24 mouse cellular contexts compared by ENCODE assay signal in genomic region chr11:55113861-55114250, GRCm38 (mm10). TPM values are rescaled to one million over a fixed set of nuclear protein-coding genes. Genes with fewer than 3 reads are reported as not detected.
DNase-seq lines count a peak whose midpoint lies in the region; ATAC-seq and TF ChIP-seq lines count a peak whose summit lies in the region.
"Not testable (repeated sequence)": the region's sequence is repeated elsewhere in the genome, so short reads cannot be mapped to it uniquely, and the experiment has no call there.
"Had no signal": no experiment of that assay in that cellular context is flagged by ENCODE, and none has a peak within 500 bp of the region (broad histone marks: within the 10 kb centered on the region; RNA-seq: fewer than 3 reads in every experiment).

No protein-coding gene starts in this region.

- H3K4me1 ChIP-seq in E14TG2a.4 (replicated peaks; ENCODE audit: low read depth, low read length): peaks cover 44% of the 10 kb centered on the region
- peaks cover 12% of the 10 kb centered on the region for H3K4me1 ChIP-seq in embryonic facial prominence, embryonic 10.5 days
- peaks cover 16% of the 10 kb centered on the region for H3K4me1 ChIP-seq in heart, embryonic 15.5 days (replicated peaks)
- H3K4me1 ChIP-seq in liver, adult 2 months (ENCODE audit: control insufficient read depth, insufficient read depth, low read length); liver, embryonic 16.5 days (ENCODE audit: control insufficient read depth, low read depth, low read length): not testable (repeated sequence)
- H3K4me1 ChIP-seq in megakaryocyte, embryonic 14.5 days: peaks cover 14% of the 10 kb centered on the region

- peaks cover 17% of the 10 kb centered on the region for H3K36me3 ChIP-seq in E14TG2a.4 (ENCODE audit: insufficient read depth, low read length)
- H3K36me3 ChIP-seq in embryonic facial prominence, embryonic 10.5 days (replicated peaks); heart, embryonic 15.5 days; liver, adult 2 months (ENCODE audit: control insufficient read depth, insufficient read depth, low read length); liver, embryonic 16.5 days (ENCODE audit: control insufficient read depth, insufficient read depth); megakaryocyte, embryonic 14.5 days (replicated peaks; ENCODE audit: low read length): not testable (repeated sequence)

- 42% methylated on average over 4 of the region's 4 CpGs for WGBS in embryonic facial prominence, embryonic 10.5 days
- 32% methylated on average over 4 of the region's 4 CpGs for WGBS in heart, embryonic 15.5 days
- WGBS in liver, adult 2 months: 60% methylated on average over 4 of the region's 4 CpGs
- 17% methylated on average over 4 of the region's 4 CpGs for WGBS in liver, embryonic 16.5 days (ENCODE audit: insufficient replicate concordance)

- TF ChIP-seq POLR2A in liver, adult 2 months (IDR thresholded peaks at IDR 0.05; ENCODE audit: extremely low read depth, insufficient read depth, low read length): not testable (repeated sequence)

- not testable (repeated sequence) for H3K27ac ChIP-seq in embryonic facial prominence, embryonic 10.5 days (replicated peaks)
- peak overlapping the region; percentile 73 for H3K27ac ChIP-seq in heart, embryonic 15.5 days
- 0 out of 2 replicates have a peak overlapping the region, but pooled peaks have one; percentile 19 for H3K27ac ChIP-seq in liver, adult 2 months (replicated peaks; ENCODE audit: insufficient read depth, low read depth, low read length)
- H3K27ac ChIP-seq in liver, embryonic 16.5 days (ENCODE audit: low read length): peak overlapping the region; percentile 62

- not testable (repeated sequence) for H3K79me2 ChIP-seq in liver, adult 2 months (ENCODE audit: control insufficient read depth, insufficient read depth, low read length)

- H3K9ac ChIP-seq in heart, embryonic 15.5 days; liver, adult 2 months (ENCODE audit: low read depth, low read length); liver, embryonic 16.5 days (ENCODE audit: low read depth, low read length): not testable (repeated sequence)

- ATAC-seq in heart, embryonic 15.5 days (replicated peaks; ENCODE audit: insufficient number of reproducible peaks, insufficient read depth, low FRiP score, low read depth): peak; percentile 38; the same call in 1 of the 2 replicates
- peak; percentile 30; the same call in 1 of the 2 replicates for ATAC-seq in liver, embryonic 16.5 days (ENCODE audit: low read depth)

- not testable (repeated sequence) for TF ChIP-seq CTCF in E14TG2a.4 (conservative IDR thresholded peaks at IDR 0.05; ENCODE audit: low read length); liver, adult 2 months (IDR thresholded peaks at IDR 0.05; ENCODE audit: low read depth, low read length)

- peak; percentile 69 for DNase-seq in ZHBTc4 (ENCODE audit: low read depth, low spot score)
- DNase-seq in embryonic facial prominence, embryonic 10.5 days (ENCODE audit: low spot score): peak; percentile 23
- not testable (repeated sequence) for DNase-seq in liver, adult 2 months (ENCODE audit: extremely low read depth, low read depth, low spot score)

- H3K4me3 ChIP-seq in E14TG2a.4 (replicated peaks; ENCODE audit: low read length): peak overlapping the region; percentile 69
- H3K4me3 ChIP-seq in embryonic facial prominence, embryonic 10.5 days; heart, embryonic 15.5 days; liver, adult 2 months (ENCODE audit: insufficient read depth, low read depth, low read length); liver, embryonic 16.5 days (ENCODE audit: low read depth, low read length): not testable (repeated sequence)
- H3K4me3 ChIP-seq in megakaryocyte, embryonic 14.5 days (replicated peaks): peak overlapping the region; percentile 26

- not testable (repeated sequence) for H3K27me3 ChIP-seq in E14TG2a.4 (ENCODE audit: insufficient read depth, low read length); embryonic facial prominence, embryonic 10.5 days (replicated peaks; ENCODE audit: low read depth, poor library complexity, severe bottlenecking); heart, embryonic 15.5 days; liver, adult 2 months (ENCODE audit: control insufficient read depth, insufficient read depth, low read length); liver, embryonic 16.5 days (ENCODE audit: control insufficient read depth, insufficient read depth, low read depth, low read length); megakaryocyte, embryonic 14.5 days (replicated peaks)

- not testable (repeated sequence) for H3K9me3 ChIP-seq in E14TG2a.4 (ENCODE audit: low read length); embryonic facial prominence, embryonic 10.5 days; heart, embryonic 15.5 days (replicated peaks); liver, embryonic 16.5 days (replicated peaks; ENCODE audit: control insufficient read depth, low read length); megakaryocyte, embryonic 14.5 days

- H3K4me2 ChIP-seq in heart, embryonic 15.5 days; liver, embryonic 16.5 days (ENCODE audit: low read depth, low read length): not testable (repeated sequence)

RNA-seq across cellular contexts. Expression of gene Gm2a, which starts 15.9 kb away (rescaled TPM):
- 7.2 and 7.3 TPM in 2 replicates for polyA plus RNA-seq in embryonic facial prominence, embryonic 10.5 days (2016; fragmentation: Nextera tagmentation; extraction: Ambion mirVana)
- polyA plus RNA-seq in heart, embryonic 15.5 days (2015; fragmentation: Nextera tagmentation; extraction: Ambion mirVana): 33.6 and 40.7 TPM in 2 replicates
- total RNA-seq in liver, adult 2 months (2014; rRNA removed): 41.1 and 61.8 TPM in 2 replicates
- polyA plus RNA-seq in liver, adult 2 months (2012; rRNA removed): 64.6 and 73.6 TPM in 2 replicates
- 27.4 and 32.6 TPM in 2 replicates for polyA plus RNA-seq in liver, embryonic 16.5 days (2015; fragmentation: Nextera tagmentation; extraction: Ambion mirVana)
- 3.3 and 7.5 TPM in 2 replicates for polyA plus RNA-seq in megakaryocyte, embryonic 14.5 days (2012; ENCODE audit: insufficient read depth, low replicate concordance)

RNA-seq across cellular contexts. Expression of gene Ccdc69, which starts 35.9 kb away (rescaled TPM):
- 0.47 and 0.49 TPM in 2 replicates for polyA plus RNA-seq in embryonic facial prominence, embryonic 10.5 days (2016; fragmentation: Nextera tagmentation; extraction: Ambion mirVana)
- 17.6 and 21.4 TPM in 2 replicates for polyA plus RNA-seq in heart, embryonic 15.5 days (2015; fragmentation: Nextera tagmentation; extraction: Ambion mirVana)
- total RNA-seq in liver, adult 2 months (2014; rRNA removed): 0.13 and 0.55 TPM in 2 replicates
- 0.43 TPM in 1 of 2 replicates, not detected in the other for polyA plus RNA-seq in liver, adult 2 months (2012; rRNA removed)
- polyA plus RNA-seq in liver, embryonic 16.5 days (2015; fragmentation: Nextera tagmentation; extraction: Ambion mirVana): 1.3 TPM in 2 replicates
- 0.73 TPM in 1 of 2 replicates, not detected in the other for polyA plus RNA-seq in megakaryocyte, embryonic 14.5 days (2012; ENCODE audit: insufficient read depth, low replicate concordance)
- polyA plus RNA-seq: erythroblast, embryonic 14.5 days; neural tube, embryonic 14.5 days had no signal

RNA-seq across cellular contexts. Expression of gene Slc36a3, which starts 37.7 kb away (rescaled TPM):
- polyA plus RNA-seq in embryonic facial prominence, embryonic 10.5 days (2016; fragmentation: Nextera tagmentation; extraction: Ambion mirVana): not detected in 2 replicates
- not detected in 2 replicates for polyA plus RNA-seq in heart, embryonic 15.5 days (2015; fragmentation: Nextera tagmentation; extraction: Ambion mirVana)
- not detected in 2 replicates for total RNA-seq in liver, adult 2 months (2014; rRNA removed)
- polyA plus RNA-seq in liver, adult 2 months (2012; rRNA removed): 0.05 TPM in 1 of 2 replicates, not detected in the other
- not detected in 2 replicates for polyA plus RNA-seq in liver, embryonic 16.5 days (2015; fragmentation: Nextera tagmentation; extraction: Ambion mirVana)
- not detected in 2 replicates for polyA plus RNA-seq in megakaryocyte, embryonic 14.5 days (2012; ENCODE audit: insufficient read depth, low replicate concordance)
- total RNA-seq: adrenal gland, postnatal 25 days; gastrocnemius, postnatal 25 days; heart, adult 18-20 months; heart, postnatal 25 days; left cerebral cortex, postnatal 14 days; midbrain, postnatal 0 days had no signal
- polyA plus RNA-seq: cortical plate, adult 2 months; embryonic facial prominence, embryonic 13.5 days; erythroblast, embryonic 14.5 days; forebrain, embryonic 12.5 days; hindbrain, embryonic 12.5 days; kidney, embryonic 16.5 days; limb, embryonic 13.5 days; lung, postnatal 0 days; midbrain, embryonic 11.5 days; midbrain, postnatal 0 days; neural tube, embryonic 14.5 days; stomach, embryonic 16.5 days had no signal
